Mouse (Mus musculus): ENCODE results near the gene Hrk.

DNA sequence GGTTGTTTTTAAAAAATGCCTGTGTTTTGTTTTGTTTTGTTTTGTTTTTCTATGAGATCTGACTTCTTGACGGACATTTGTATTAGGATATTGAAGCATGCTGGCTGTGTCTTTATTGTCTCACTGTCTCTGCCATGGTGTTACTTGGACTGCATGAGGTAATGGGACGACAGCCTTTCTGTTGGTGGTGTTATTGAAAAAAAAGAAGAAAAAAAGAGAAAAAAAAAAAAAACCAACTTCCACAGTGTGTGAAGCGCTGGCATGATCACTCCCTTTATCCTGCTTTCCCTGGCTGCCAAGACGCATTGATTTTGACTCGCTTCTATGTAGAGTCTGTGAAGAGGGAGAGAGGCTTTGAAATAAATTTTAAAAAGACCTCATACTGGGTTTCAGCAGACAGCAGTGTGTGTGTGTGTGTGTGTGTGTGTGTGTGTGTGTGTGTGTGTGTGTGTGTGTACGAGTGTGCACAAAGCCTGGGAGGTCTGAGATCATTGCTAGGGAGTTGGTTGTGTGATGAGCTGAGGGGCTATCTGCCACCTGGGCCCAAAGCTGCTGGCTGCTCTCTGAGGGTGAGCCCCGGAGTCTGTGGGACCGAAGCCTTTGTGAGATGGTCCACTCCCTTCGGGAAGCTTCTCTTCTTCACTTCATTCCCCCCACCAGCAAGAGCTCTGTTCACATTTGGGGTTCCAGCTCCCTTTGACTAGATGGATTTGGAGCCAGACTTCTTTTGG is 22.6 kb downstream of the Hrk start:
- TF ChIP-seq POLR2A (IDR thresholded peaks at IDR 0.05; ENCODE audit: insufficient read depth, low read depth, low read length) (no peak), EP300 (IDR thresholded peaks at IDR 0.05; ENCODE audit: insufficient read depth, low read depth, low read length) (no peak), CTCF (IDR thresholded peaks at IDR 0.05) (no peak)

Measured in heart, adult 2 months (tissue).